Mouse (Mus musculus) adrenal gland, adult 18-20 months (tissue): ENCODE measurements at regions not wholly inside any gene's neighbourhood (a gene's known extent, or its start where the extent isn't known, plus 50 kb on each side); places are given as distances from the start of the nearest gene placed in this dataset.
A peak's percentile ranks its signal among the peaks of the same experiment; 100 is the strongest.

Source experiments
- DNase-seq, 2 experiments: peaks; one replicate each; pipeline ENCODE4 v3.0.0; 2021 to 2022; ENCODE audit warnings: low spot score in 2 of 2

DNA sequence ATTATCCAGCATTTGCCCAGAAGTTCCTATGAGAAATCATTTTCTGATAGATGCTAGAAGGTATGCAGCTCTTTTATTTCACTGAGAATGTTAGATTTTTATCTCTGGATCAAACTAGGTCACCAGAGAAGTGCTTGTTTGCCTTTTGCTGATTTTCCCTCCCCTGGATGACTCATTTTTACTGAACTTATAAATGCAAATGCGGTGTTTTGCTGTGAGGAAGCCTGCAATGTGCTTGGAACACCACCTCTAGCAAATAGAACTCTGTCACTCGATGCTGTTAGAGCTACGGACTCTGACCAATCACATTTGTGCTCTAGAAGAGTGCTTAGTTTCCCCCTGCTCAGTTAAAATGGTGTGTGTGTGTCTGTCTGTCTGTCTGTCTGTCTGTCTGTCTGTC lies 257.2 kb downstream of the Fzd1 start:
- no peak for DNase-seq

DNA sequence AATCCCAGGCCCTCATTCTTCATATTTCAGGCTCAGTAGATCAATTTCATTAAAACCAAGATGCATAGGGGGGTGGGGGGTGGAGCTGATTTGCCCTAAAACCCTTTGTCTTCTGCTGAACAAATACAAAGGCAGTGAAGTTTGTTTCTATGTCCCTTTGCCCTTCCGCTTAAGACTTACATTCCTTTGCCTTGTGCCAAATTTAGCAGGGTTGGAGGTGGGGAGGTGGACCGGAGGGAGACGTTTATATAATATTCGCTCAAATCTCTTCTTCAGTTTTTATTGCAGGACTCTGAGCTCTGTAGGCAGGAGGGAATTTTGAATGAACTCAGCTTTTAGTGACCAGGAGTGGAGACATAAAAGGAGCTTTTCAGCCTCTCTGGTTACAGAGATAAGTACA lies 258.8 kb downstream of the Fzd1 start:
- no peak for DNase-seq

DNA sequence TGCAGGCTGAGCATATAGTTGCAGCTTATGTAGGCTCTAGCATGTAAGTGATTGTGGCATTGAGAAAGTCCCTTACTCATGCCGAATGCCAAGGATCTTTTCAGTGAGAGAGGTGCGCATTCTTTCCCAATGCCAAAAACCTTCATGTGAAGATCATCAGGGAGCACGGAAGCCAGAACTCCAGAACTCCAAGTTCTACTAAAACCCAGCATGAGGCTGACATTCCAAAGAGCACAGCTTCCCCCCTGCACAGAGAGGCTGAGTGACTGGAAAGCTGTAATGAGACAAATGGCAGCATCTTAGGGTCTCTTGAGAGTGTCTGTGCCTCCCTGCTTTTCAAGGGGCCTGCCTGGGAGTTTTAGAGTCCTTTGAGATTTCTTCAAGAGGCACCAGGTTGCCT lies 259.4 kb downstream of the Fzd1 start:
- no peak for DNase-seq

DNA sequence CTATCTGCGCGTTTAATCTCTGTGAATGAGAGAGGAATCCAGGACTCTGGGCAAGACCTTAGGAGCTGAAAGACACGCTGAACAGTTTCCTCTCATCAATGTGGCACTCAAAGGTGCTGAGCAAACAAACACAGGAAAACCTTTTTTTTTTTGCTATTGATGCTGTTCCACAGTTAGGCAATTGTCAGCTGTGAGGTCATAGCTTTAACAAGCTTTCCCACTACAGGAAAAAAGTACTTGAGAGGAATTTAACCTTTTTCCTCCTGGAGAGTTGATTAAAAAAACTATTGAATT lies 261.0 kb downstream of the Fzd1 start:
- no peak for DNase-seq

DNA sequence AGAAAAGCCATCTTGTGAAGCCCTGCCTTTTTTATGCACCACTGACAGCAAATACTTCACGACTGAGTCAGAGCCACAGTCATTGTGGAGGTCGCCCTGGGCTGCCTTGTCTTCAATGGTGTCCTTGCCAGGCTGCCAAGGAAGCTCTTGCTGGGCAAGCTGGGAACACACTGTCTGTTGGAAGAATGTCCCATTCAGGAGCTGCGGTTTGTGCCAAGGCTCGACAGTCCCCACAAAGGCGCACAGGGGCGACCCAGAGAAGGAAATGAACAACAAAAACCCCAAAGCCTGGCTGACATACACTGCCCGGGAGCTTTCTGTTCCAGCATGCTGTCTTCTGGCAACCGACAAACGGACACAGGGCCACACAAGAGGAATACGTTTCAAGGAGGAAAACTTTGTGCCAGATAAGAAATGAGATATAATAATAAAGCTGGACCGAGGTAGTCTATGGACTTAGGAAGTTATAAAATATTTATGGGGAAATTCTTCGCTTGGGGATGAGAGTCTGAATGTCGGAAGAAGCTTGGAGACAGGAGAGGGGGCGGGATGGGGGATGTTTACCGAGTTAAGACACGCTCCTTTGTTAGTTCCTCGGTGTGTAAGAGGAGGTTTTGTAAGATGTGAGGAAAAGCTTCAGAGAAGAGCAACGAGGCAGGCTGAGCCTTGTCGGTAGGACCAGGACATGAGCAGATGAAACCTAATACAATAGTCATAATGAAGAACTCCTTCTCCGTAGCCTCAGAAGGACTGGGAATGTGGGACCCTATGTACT lies 261.5 kb downstream of the Fzd1 start:
- DNase-seq = peak; percentile 45 to 63

DNA sequence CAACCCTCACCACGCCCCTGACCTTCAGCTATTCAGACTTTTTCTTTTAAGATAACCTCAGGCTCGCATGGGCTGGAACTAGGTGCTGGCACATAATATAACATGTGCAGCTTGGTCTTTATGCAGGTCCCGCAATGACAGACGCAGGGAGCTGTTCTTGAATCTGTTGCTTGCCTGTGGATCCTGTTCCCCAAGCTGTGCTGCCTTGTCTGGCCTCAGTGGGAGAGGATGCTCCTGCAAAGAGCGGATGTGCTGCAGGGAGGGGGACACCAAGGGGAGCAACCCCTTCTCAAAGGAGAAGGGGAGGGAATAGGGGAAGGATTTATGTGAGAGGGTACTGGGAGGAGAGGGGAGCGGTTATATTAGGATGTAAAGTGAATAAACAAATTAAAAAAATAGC lies 262.4 kb downstream of the Fzd1 start:
- no peak for DNase-seq

DNA sequence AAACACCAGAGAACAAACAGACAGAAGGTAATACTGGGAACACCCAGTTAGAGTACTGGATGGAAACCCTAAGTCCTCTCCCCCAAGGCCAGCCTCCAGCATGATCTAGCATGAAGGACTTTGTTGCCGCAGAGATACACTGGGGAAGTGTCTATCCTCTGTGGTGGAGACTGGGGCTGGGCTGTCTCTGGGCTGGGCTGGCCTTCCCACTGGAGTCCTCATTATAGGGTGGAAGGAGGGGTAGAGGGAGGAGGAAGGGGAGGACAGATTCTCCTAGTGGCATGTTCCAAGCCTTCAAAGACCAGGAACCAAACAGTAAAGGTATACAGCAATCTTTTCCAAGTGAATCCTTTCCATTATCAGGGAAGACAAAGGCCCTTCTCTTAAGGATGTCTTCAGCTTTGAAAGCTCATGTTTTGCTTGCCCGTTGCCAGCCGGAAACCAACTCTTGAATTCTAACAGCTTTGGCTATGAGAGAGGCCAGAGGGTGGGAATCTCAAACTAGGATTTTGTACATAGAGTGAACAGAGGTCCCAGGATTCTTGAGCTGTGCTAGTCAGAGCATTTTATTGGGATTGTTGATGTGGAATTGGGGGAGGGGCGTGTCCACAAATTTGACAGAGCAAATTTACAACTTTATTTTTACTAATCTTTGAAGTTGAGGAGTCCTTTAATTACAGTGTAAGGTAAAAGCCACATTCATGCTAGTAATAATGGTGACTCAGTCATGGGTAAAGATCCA lies 271.3 kb downstream of the Fzd1 start:
- no peak for DNase-seq

DNA sequence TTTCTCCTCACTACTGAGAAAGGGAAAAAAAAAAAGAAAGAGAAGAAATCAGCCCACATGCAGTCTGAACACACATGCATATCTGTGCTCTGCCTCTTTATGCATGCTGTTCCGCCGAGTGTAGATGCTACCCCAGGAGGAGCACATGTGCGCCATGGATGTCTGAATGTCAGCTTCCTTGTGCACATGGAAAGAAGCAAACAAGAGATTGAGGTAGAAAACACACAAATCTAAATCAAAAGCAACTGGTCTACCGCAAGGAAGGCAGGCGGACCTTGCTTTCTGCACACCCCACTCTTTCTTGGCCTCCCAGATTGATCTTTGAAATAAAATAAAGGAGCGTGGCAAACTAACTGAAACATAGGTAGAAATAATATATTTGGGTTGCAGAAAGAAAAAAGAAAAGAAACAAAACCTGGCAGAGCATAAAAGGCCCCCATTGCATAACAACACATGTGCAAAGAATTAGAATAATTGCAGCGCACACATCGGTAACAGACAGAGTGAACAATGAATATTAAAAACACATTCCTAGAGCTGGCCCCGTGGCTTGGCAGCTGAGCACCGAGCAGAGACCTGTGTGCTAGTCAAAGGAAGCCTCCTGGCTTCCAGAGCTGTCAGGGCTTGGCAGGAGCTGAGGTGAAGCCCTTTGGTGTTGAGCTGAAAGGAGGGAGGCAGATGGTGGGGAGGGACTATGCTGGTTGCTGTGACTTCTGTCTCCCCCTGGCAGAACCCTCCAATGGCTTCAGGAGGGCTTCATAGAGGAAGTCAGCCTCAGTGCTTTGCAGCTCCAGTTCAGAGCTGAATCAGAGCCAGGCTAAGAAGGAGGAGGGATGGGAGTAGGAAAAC lies 272.1 kb downstream of the Fzd1 start:
- no peak for DNase-seq

DNA sequence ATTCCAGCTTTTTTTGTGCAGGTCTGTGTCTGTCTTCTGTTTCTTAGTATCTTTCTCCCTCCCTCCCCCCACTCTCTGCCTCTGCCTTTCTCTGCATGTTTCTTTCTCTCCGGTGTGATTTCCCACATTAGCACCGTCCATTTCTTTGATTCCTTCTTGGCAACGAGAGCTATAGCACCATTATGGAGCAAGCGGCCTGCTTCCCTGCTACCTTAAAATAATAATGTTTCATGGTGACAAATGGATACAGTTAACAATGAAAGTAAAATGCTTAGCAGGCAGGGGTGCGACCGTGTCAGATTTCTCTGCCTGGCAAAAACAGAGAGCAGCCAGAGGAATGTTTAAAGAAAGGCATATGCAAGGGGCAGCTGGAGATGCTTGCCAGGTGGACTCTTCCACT lies 273.1 kb downstream of the Fzd1 start:
- no peak for DNase-seq

DNA sequence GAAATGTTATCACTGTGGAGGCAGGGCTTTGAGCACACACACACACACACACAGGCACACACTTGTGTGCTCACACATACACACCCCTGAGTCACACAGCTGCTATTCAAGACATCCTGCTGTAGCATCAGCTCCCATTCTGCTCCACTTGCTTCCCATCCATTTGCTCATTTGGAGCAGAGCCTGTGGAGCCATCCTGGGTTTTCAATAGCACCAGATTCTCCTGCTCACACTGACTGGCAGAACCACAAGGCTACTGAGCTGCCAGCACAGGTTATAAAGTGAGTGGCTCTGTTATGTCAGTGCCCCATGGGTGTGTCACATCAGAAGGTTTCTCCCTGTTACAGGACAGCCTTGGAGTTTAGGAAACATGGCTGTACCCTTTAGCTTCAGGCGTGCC lies 273.7 kb downstream of the Fzd1 start:
- no peak for DNase-seq

DNA sequence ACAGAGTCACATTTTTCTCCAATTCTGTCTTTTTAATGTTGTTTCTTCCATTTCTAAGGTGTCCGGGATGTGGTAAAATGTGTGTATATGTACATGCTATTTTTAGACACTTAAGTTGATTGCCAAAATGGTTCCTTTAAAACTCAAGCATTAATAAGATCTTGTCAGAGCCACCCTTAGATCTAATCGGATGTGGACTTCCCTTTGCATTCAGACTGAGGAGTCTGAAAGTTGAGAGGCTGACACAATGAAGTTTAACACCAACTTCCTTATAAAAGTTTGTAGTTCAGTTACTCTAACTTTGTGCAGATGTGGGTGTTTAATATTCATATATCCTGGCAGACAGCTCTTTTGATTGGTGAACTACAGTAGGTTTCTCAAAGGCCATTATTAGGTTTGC lies 282.1 kb downstream of the Mterf1b start:
- DNase-seq = no peak
